Mouse (Mus musculus) yolk sac, embryonic 10.5 days (tissue): Measurements from ENCODE around the gene Pdlim7.
A peak's percentile ranks its signal among the peaks of the same experiment; 100 is the strongest.

Source experiments
- DNase-seq: peaks from one replicate; pipeline ENCODE4 v3.0.0-alpha.2; 2017; ENCODE audit warnings: low spot score

The Pdlim7 gene

DNA sequence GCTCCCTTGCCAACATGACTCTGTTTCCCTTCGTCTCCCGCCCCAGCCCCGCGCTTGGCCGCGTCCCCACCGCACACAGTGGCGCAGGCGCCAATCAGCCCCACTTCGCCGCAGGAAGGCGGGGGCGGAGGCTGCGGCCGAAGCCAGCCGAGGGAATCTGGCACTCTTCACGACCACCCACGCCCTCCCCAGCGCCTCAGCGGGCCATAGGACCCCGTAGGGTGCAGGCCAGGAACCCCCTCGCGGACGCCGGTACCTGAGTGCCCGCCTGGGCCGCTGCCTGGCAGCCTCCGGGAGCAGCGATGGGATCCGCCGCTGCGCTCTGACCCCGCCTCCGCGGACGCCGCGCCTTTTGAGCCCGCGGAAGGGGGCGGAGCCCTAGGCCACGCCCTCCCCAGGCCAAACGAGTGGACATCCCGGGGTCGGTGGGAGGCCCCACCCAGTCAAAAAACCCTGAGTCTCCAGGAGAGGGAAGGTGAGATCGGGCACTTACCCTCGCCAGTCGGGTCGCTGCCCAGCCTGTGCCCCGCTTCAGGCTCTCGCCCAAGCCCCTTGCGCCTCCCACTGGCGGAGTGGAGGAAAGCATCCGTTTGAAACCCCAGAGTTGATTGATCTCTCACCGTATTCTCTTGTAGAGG, at the start of gene Pdlim7:
Gene Pdlim7 (minus strand): TSS at position 566 of the 638 bp plus-strand sequence.
- DNase-seq: peak; percentile 89

DNA sequence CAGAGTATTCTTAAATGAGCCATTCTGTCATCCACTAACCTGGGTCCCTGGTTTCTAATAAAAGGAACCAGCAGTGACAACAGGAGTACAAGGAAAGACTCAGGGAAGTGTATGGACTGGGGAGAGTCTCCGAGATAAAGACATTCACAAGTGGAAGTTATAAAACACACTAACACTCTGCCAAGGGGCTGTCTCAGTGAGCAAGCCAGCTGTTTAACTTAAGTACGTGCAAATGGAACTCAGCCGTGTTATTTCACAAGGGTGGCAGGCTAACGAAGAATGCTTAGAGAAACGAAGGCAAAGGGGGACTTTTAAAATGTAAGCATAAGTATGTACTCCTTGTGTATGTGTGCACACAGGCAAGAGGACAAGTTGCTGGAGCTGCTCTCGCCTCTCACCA, 44.0 kb upstream of the Pdlim7 start:
- no peak for DNase-seq

DNA sequence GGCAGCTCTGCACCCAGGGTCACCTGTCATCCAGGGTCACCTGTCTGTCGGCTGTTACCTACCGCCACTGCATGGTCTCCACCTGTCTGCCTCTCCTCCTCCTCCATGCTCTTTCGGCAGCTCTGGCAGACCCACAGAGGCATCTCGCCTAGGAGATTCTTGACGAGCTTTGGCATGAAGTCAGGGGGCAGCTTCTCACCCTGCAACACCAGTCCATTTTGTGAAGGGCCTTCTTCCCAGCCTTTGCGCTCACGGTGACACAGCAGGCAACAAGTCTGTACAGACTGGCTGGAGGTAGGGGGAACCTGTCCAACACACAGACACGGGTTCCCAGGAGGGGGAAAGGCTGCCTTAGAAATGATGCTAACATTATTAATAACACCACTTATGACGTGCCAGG, 42.4 kb upstream of the Pdlim7 start:
- DNase-seq: no peak

DNA sequence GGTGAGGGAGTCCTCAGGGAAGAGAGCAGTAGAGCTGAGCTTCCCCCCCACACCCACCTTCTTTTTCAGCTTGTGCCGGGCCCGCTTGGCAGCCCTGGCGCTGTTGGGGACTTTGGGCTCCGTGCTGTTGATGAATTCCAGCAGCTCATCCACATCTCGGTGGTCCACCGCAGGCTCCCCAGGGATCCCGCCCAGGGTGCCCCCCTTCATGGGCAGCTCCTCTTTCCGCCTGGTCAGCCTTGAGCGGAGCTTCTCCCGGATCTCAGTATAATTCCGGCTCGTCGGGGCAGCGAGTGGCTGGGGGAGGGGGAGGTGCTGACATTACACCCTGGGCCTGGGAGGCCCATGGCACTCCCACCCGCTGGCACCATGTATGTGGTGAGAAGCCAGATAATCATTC, 35.6 kb upstream of the Pdlim7 start:
- no peak for DNase-seq

DNA sequence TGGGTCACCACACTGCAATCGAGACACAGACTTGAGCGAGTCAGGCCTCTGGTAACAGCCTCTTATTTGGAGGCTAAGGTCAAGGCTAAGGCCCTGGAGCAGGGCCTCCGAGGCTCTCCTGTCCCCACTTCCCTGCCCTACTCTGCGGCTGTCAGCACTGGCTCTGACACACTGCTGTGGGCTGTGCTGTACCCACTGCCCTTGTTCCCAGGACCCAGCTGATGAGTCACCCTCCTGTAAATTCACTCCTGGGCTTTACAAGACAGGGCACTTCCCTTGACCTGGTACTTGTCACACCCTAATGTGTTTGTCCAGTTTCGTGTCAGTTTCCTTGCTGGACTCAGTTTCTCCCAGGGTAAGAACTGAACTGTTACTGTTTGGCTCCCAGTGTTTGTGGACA, 35.0 kb upstream of the Pdlim7 start:
- no peak for DNase-seq

DNA sequence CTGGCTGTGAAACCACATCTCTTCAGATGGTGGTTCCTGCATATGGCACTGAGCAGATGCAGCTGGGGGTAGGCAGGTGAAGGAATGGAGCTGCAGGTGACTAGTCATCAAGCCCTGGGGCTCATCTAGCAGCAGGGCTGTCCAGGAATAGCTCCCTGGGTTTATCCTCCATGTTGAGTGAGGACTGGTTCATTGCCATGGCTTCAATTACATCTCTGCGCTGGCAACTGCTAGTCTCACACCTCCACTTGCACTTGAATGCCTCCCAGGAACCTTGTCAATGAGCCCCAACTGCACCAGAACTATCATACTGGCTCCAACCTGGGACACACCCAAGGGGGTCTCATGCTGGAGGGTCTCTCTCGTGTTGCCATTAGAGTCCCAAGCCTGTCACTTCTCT, 34.4 kb upstream of the Pdlim7 start:
- DNase-seq: no peak

DNA sequence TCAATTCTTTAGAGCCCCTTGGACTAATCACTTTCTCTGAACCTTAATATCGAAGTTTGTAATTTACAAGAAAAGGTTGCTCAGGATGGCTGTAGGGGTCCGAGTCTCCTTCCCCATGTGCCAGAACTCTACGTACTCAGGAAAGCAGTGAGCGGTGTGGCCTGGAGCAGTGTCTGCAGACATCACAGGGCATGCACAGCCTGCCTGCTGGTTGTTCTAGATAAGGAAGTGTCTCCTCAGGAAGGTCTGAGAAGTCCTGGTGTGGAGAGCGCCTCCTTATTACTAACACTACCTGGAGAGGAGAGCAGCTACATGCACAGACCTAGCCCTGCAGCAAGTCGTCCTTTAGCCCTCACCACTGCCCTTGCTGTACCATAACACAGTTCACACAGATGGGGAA, 31.3 kb upstream of the Pdlim7 start:
- DNase-seq: no peak

DNA sequence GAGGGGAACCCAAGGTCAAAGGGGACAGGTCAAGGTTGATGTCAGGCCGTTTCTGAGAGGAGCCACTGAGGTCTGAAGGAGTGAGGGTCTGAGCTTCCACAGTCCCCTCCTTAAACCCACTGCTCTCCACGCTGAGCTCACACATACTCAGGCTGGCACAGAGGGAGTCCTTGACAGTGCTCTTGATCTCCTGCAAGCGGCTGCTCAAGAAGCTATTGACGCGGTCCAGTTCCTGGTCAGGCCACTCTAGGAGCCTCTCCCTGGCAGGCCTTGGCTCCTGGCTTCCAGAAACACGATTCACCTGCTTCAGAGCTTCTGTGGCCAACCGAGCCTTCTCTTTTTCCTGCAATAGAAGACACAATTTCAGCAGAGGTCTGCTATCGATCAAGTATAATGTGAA, 30.0 kb upstream of the Pdlim7 start:
- DNase-seq: no peak

DNA sequence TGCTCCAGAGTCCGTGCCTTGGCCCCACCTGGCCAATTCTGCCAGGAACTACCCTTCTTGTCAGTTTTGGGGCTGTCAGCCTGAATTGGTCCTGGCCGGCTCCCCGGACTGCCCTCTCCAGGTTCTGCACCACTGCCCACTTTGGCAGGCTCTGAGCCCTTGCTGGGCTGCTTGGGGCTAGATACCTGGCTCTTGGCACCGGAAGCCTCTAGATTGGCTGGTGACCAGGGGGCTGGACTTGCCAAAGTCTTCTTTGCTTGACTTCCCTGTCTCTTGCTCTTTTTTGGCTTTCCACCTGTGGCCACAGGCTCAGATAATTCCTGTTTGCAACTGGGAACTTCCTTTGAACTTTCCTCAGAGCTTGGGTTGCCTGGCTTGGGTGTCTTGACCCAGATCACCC, 29.4 kb upstream of the Pdlim7 start:
- no peak for DNase-seq

DNA sequence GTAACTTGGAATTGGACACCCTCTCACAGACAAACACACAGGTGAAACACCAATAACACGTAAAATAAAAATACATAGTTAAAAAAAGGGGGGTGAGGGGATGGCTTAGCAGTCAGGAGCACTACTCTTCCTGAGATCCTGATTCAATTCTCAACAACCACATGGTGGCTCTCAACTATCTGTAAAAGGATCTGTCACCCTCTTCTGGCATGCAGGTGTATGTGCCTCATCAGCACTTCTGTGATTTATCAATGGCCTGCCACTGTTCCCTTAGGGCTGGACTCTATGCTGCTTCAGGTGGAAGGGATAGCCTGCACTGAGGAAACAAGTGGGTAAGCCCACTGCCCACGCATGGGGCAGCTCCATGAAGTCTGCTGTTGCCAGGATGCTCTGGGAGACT, 27.5 kb upstream of the Pdlim7 start:
- no peak for DNase-seq

DNA sequence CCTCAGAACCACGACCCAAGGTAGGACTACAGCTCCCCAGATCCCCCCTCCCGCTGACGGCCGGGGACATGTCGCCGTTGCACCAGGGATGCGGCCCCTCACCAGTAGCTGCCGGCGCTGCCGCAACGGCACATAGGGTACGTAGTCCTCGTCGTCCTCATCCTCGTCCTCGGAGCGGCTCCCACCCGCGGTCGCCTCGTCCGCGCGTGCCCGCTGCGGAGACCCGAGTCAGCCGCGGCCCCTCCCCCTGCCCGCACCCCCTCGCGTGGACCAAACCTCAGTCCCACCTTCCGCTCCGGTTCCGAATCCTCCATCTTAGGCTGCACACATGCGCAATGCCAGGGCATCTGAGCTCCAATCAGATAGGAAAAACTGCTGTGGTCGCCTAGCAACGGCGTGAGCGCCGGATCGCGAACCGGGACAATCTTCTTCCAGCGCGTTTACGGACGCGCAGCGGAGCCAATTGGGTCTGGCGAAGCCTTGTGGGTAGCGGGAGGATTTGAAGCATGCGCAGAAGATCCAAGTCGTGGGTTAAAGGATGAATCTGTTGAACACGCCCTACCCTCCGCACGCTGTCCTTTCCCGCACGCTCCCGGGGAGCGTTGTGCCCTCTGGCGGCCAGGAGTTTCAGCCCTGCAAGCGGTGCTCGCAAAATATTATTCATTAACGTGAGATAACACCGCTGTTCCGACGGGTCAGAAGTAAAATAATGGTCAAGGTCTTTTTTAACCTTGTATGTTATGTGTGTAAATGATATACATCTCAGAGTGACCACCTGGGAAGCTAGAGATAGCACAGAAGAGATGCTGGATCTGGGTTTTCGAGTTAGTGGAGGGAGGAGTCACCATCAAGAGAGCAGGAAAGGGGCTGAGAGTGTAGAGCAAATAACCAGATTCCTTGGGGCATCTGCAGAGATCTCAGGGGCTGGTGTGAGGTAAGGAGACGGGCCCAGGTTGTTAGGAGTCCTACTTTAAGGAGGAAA, 23.0 kb upstream of the Pdlim7 start, which contains the start of gene Ddx41:
Gene Ddx41 (minus strand): TSS at position 465 of the 982 bp plus-strand sequence.
- peak; percentile 99 for DNase-seq

DNA sequence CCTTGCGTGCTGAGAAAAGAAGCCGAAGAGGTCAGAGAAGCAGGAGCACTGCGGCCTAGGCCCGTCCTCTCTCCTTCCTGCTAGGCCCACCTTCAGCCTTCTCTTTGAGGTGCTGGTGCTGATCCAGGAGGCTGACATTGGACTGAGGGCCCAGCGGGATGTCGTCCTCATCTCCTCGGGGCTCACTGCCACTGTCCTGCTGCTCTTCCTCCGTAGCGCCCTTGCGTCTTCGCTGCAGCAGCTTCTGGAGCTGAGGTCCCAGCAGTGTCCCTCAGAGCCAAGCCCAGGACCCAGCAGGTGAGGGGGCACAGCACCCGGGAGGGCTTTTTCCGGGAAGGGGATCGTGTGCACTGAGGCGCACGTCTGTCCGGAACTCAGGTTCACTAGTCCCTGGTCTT, 22.3 kb upstream of the Pdlim7 start:
- no peak for DNase-seq

DNA sequence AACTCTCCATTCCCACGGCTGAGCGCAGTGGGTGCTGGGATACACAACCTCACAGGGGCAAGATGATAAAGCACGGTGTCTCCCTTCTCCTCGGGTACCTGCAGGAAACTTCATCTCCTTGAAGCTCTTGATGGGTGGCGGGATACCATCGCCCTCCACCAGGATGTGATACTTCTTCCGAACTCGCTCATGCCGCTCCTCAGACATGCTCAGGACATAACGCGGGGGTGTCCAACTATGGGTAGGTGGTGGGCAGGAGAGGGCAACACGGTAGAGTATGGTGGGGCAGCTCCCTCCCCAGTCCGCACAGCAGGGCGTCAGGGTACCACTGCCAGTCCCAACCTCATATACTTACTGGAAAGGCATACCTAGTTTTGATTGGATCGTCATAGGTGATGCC, 21.7 kb upstream of the Pdlim7 start:
- DNase-seq: no peak

DNA sequence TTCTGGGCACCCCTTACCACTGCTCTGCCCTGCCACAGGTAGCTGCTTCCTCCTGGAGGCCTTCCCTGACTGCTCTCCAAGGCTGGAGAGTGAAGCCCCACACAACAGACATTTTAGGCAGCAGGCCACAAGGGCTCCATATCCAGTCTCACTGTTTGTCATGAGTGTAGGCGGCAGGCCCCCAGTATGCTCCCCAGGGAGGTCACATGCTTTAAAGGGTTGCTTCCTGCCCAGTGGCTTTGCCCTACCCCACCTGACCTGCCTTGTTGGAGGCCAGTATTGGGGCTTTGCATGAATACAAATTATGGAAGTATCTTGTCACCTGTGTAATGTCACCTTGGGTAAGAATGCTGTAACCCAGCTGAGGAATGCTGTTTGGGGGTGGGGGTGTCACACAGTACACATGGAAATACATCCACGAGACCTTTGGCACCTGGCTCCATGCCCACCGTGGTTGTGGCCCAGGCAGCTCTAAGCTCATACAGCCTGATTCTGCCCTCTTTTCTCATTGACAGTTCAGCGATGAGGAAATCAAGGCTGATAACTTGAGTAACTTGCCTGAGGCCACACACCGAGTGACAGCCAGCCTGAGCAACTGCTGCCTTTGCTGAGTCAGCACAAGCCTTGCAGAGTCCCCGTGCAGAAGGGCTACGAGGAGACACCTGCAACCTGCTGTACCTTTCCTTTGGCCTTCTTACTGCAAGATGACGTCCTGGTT, 15.9 kb upstream of the Pdlim7 start, which contains the start of gene Dok3:
Gene Dok3 (minus strand): TSS at position 99 of the 718 bp plus-strand sequence.
- DNase-seq: no peak

DNA sequence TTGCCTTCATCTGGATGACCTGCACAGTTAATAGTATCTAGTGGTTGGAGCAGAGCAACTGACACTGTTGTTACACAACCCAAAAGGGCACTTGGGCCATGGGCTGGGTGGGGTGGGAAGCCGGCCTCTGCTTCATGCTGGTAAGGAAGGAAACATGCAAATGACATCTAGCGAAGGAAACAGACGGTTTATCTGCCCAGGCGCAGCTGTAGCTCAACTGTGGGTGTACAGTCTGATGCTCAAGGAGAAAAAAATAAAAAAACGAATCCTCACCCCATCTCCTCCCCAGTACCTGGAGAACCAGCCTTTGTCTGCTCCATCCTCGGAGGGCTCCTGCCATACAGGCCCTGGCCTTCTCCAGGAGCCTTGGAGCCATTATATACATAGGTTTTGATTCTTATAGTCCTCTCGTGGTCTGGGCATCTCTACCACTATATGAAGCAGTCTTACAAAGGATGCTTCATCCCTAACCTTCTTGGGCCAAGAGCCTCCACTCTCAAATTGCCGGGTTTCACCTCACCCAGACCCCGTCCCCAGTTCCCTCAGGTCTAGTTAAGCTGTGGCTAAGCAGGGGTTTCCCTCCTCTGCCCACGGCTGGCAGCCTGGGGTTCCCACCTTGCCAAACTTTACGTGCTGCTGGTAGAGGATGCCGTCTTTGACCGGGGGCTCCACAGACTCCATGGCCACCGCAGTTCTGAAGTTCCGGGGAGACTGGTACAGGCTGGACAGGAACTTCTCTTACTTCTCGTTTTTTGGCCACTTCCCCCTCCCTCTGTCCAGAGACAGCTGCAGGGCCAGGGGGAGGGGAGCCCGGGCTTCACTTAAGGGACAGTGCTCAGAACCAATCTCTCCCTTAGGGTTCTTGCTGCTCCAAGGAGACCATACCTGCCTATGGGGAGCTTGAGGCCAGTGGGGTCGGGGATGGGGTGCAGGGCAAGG, 14.6 kb upstream of the Pdlim7 start:
- no peak for DNase-seq

DNA sequence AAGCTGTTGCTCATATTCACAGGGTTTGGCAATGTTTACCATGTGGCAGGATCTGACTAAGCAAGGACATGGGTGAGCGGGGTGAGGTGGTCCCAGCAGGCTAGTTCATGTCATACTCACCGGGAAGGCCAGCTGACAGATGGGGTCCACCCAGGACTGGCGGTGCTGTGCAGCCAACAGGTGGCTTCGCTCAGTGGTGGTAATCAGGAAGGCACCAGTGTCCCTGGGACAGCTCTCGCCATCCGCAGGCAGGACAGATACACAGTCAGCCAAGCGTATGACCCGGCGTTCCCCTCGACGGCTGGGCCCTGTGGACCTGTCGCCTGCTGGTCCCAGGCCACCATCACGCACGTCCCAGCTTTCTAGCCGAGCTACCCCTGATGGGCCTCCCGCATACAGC, 13.7 kb upstream of the Pdlim7 start:
- DNase-seq: no peak

DNA sequence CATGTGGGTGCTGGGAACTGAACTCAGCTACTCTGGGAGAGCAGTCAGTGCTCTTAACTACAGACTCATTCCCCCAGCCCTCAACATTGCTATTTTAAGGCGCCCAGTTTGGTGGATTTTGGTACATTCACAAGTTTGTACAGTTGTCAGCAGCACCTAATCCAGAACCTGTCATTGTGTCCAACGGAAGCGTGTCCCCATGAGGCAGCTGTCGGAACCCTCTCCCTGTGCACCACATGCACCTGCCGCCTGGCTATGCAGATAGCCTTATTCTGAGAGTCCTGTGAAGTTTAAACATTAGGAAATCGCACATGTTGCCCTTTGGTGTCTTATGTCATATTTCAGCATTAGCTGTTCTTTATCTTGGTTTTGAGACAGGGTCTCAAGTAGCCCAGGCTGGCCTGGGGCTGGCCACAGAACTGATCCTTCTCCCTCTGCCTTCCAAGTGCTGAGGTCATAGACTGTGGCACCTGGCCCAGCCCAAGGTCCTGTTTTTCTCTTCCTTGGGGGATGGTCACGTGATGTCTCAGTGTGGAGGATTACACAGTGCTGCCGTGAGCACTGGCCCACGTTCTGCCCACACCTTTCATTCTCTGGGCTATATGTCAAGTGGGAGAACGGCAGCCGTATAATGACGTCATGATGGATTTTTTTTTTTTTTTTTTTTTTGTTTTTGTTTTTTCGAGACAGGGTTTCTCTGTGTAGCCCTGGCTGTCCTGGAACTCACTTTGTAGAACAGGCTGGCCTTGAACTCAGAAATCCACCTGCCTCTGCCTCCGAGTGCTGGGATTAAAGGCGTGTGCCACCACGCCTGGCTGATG, 12.5 kb upstream of the Pdlim7 start:
- DNase-seq: no peak

DNA sequence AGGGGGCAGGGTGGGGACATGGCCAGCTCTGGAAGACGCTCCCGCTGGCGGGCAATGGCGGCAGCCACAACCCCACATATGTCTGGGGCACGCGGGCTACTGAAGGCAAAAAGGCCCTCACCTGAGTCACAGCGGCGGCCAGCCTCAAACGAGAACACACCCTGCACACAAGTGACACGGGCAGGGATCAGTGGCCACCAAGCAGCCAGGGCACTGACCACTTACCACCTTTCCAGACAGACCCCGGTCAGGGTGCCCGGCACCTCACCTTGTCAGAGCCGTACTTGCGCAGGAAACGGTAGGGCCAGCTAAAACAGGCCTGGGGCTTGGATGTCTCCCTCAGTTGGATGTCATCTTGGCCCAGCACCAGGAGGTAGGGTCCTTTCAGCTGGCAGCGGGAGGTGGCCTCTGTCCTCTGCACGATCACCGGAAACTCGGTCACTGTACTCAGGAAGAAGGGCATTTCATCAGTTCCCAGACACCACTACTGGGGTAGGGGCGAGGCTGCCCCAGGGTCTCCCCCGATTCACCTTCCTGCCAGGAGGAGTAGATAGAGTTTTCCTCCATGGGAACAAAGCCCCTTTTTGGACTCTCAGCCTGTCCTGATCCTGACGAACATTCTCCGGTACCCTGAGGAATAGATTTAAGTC, 10.6 kb upstream of the Pdlim7 start:
- DNase-seq: no peak

DNA sequence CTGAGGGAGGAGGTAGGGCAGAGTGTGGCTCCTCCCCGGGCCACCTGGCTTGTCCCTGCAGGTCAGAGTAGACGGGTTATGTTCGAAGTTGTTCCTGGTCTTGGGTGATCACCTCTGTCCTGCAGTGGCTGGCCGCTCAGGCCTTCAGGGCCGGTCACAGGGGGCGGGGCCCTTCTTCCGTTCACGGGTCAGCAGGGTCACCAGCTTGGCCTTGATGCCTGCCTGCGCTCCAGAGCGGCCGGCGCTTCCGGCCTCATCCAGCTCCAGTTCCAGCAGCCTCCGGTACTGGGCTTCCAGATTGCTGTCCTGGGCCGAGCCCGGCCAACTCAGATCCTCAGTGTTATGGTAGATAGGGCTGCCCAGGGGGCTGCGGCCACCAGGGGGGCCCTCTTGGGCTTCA, 9.8 kb upstream of the Pdlim7 start:
- peak; percentile 70 for DNase-seq

DNA sequence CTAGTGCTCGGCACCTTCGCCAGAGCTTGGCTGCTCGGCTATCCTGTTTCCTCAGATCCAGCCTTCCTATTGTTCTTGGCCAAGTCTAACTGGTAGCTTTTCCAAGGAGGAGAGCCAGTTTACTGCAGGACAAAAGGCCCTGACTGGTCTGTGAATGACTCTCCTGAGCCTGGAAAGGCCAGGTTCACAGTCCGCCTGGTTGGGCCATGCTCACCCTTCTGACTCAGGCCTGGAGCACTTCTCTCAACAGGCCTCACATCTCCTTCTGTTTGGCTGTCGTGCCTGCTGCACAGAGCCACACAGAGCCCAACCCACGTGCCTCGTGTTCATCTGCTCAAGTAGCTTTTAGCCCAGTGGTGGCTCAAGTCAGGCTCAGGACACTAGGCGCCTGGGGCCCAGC, 9.3 kb upstream of the Pdlim7 start:
- DNase-seq: no peak
